Mouse (Mus musculus) thymus, adult 18-20 months (tissue): ENCODE measurements around the gene Rbm31y.
"Not testable (repeated sequence)": the region's sequence is repeated elsewhere in the genome, so short reads cannot be mapped to it uniquely, and the experiment has no call there.

Experiments used
- DNase-seq, 2 experiments: peaks; one replicate each; pipeline ENCODE4 v3.0.0; 2022; ENCODE audit warnings: mixed read lengths in 2 of 2

Gene Rbm31y

DNA sequence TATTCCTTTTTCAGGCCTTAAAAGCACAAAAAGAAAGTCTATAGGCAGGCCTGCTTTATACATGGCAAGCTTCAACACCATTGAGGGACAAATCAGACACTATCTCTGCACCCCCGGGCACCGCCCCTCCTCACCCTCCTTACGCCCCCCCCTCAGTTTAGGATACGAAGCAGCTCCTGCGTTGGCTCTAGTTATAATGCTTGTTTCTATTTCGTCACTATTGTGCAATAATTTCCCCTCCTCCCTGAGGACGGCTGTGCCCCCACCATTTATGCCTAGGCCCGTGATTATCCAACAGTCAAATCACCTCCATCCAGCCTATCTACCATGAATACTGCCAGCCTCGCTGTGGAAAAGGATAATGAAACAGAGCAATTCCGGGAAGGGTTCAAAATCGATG is at the start of gene Rbm31y:
Gene Rbm31y (plus strand): TSS at position 301 of the 400 bp plus-strand sequence.
- not testable (repeated sequence) for DNase-seq
